Mouse (Mus musculus) natural killer cell, adult 2 months (primary cell): ENCODE measurements around the gene Zcchc4.

Experiments used
- DNase-seq, 2 experiments: peaks; one replicate each; pipeline ENCODE4 v3.0.0; 2022; ENCODE audit warnings: low spot score in 2 of 2

Zcchc4 gene

GRCm38 (mm10) chr5:52871986-52872385 lies 96.8 kb downstream of the Zcchc4 start:
- DNase-seq = no peak
